Mouse (Mus musculus) small intestine, adult 2 months (tissue): ENCODE results near the gene Rps6ka5. TPM values are rescaled to one million over a fixed set of nuclear protein-coding genes. Genes with fewer than 3 reads are reported as not detected.

Experiments used
- H3K27ac ChIP-seq: fragments of 200-500 bp; 2 replicates; pipeline ENCODE4 v1.5.1; 2012; ENCODE audit warnings: low read depth, low read length, control low read depth, inconsistent platforms; ENCODE audit not compliant: insufficient read depth
- H3K27me3 ChIP-seq: fragments of 200-500 bp; 2 replicates; pipeline ENCODE4 v1.6.1; 2012; ENCODE audit warnings: mild to moderate bottlenecking, moderate library complexity, low read length, inconsistent platforms; ENCODE audit not compliant: control insufficient read depth, insufficient read depth
- H3K36me3 ChIP-seq: fragments of 200-500 bp; 2 replicates; pipeline ENCODE4 v1.6.1; 2012; ENCODE audit warnings: mild to moderate bottlenecking, low read length, control low read depth, inconsistent platforms; ENCODE audit not compliant: control insufficient read depth, insufficient read depth
- H3K4me1 ChIP-seq: fragments of 200-500 bp; 2 replicates; pipeline ENCODE4 v1.6.1; 2012; ENCODE audit warnings: low read length, inconsistent platforms, mixed read lengths; ENCODE audit not compliant: control insufficient read depth, insufficient read depth, insufficient read length
- H3K4me3 ChIP-seq: fragments of 200-500 bp; 2 replicates; pipeline ENCODE4 v1.5.1; 2012; ENCODE audit warnings: low read depth, mild to moderate bottlenecking, control low read depth, inconsistent platforms, low read length, moderate library complexity
- CTCF ChIP-seq: fragments of 200-500 bp; IDR thresholded peaks from 2 replicates; pipeline ENCODE4 v1.5.1; 2012; ENCODE audit warnings: low read depth, mild to moderate bottlenecking, control low read depth, inconsistent platforms, low read length, moderate library complexity, mixed read lengths; ENCODE audit not compliant: insufficient replicate concordance, insufficient read length; ENCODE audit errors: extremely low read depth
- POLR2A ChIP-seq: fragments of 200-500 bp; IDR thresholded peaks from 2 replicates; pipeline ENCODE4 v1.6.1; 2012; ENCODE audit warnings: low read depth, mild to moderate bottlenecking, control low read depth, inconsistent platforms, low read length, moderate library complexity
- WGBS: fragments of 180-500 bp; shearing (Covaris S2); methylation state at CpG from one replicate; pipeline ENCODE4 v1.1.7; 2018; 5-methylcytosine and 5-hydroxymethylcytosine counted together
- polyA plus RNA-seq: library from polyadenylated mRNA; depleted of rRNA; stranded (reverse); fragments of >200 nt; gene quantifications from 2 replicates; pipeline ENCODE4 v1.2.3, GENCODE M21; 2012; rRNA removed

The Rps6ka5 gene
- polyA plus RNA-seq, 1 experiment, result 0.62 TPM

GRCm38 (mm10) chr12:100503659-100504058 is 223.1 kb downstream of the Rps6ka5 start:
- H3K4me3 ChIP-seq, result no peak overlapping the region
- 77% methylated on average over 4 of the region's 4 CpGs for WGBS
- TF ChIP-seq CTCF, result no peak
- TF ChIP-seq POLR2A, result no peak

GRCm38 (mm10) chr12:100502544-100502943 is 224.2 kb downstream of the Rps6ka5 start:
- WGBS, result 79% methylated on average over 3 of the region's 3 CpGs
- H3K36me3 ChIP-seq, result 0 out of 2 replicates have a peak, but pooled peaks cover 2% of the 10 kb centered on the region
- no peak overlapping the region for H3K27ac ChIP-seq
- H3K27me3 ChIP-seq, result no peaks in the 10 kb centered on the region
- peaks cover 4% of the 10 kb centered on the region; the same call in 1 of the 2 replicates for H3K4me1 ChIP-seq
- no peak for TF ChIP-seq CTCF
- TF ChIP-seq POLR2A, result no peak
- H3K4me3 ChIP-seq, result no peak overlapping the region

More at GRCm38 (mm10) chr12:100503659-100504058, 223.1 kb downstream of the Rps6ka5 start:
- Histone ChIP-seq H3K4me1 (peaks cover 4% of the 10 kb centered on the region; the same call in 1 of the 2 replicates), H3K36me3 (0 out of 2 replicates have a peak, but pooled peaks cover 2% of the 10 kb centered on the region), H3K27me3 (no peaks in the 10 kb centered on the region), H3K27ac (no peak overlapping the region)

- Histone ChIP-seq H3K4me1 (peaks cover 4% of the 10 kb centered on the region; the same call in 1 of the 2 replicates), H3K27me3 (no peaks in the 10 kb centered on the region), H3K27ac (no peak overlapping the region), H3K4me3 (no peak overlapping the region), H3K36me3 (peaks cover 4% of the 10 kb centered on the region; the same call in 1 of the 2 replicates)
- 77% methylated on average over 4 of the region's 4 CpGs for WGBS
- TF ChIP-seq CTCF, result no peak
- TF ChIP-seq POLR2A, result no peak
These were observed 225.5 kb downstream of the Rps6ka5 start for GRCm38 (mm10) chr12:100501261-100501660.

- Histone ChIP-seq H3K36me3 (peaks cover 10% of the 10 kb centered on the region), H3K4me3 (no peak overlapping the region), H3K27me3 (no peaks in the 10 kb centered on the region), H3K27ac (no peak overlapping the region), H3K4me1 (peaks cover 4% of the 10 kb centered on the region; the same call in 1 of the 2 replicates)
- TF ChIP-seq POLR2A, result no peak
- WGBS, result 91% methylated on average over 13 of the region's 13 CpGs
These were observed 227.3 kb downstream of the Rps6ka5 start for GRCm38 (mm10) chr12:100499469-100499868.

Other genes with a start within 250 kb of the Rps6ka5 start
- 10.8 and 13.0 TPM in 2 replicates for gene Ttc7b, start 206.2 kb downstream of the Rps6ka5 start, polyA plus RNA-seq
- 14.6 and 21.8 TPM in 2 replicates for gene Dglucy, start 52.1 kb upstream of the Rps6ka5 start, polyA plus RNA-seq
- gene Gpr68, start 181.2 kb upstream of the Rps6ka5 start, polyA plus RNA-seq, result 3.0 and 6.0 TPM in 2 replicates